Mouse (Mus musculus) olfactory bulb, adult 2 months (tissue): Measurements from ENCODE around the gene Amd1.

ENCODE experiments used
- CTCF ChIP-seq: fragments of 200-500 bp; IDR thresholded peaks from 2 replicates; pipeline ENCODE4 v1.5.1; 2012; ENCODE audit warnings: low read depth, mild to moderate bottlenecking, low read length, moderate library complexity; ENCODE audit not compliant: insufficient read depth
- POLR2A ChIP-seq: fragments of 200-500 bp; IDR thresholded peaks from 2 replicates; pipeline ENCODE4 v1.6.1; 2012; ENCODE audit warnings: mild to moderate bottlenecking, low read depth, low read length, moderate library complexity; ENCODE audit not compliant: insufficient read depth

- TF ChIP-seq CTCF (no peak), POLR2A (no peak)
Measured at GRCm38 (mm10) chr10:40339351-40339964, 37.5 kb upstream of the Amd1 start, which contains the start of gene Cdk19.
